Mouse (Mus musculus) ES-E14 (cell line): ENCODE measurements at regions not wholly inside any gene's neighbourhood (a gene's known extent, or its start where the extent isn't known, plus 50 kb on each side); places are given as distances from the start of the nearest gene placed in this dataset.

Source experiments
- CHD2 ChIP-seq: IDR thresholded peaks from 2 replicates; pipeline ENCODE4 v1.6.1; 2014; ENCODE audit warnings: mild to moderate bottlenecking, low read depth, low read length, inconsistent platforms
- HCFC1 ChIP-seq: IDR thresholded peaks from 2 replicates; pipeline ENCODE4 v1.6.1; 2012; ENCODE audit warnings: low read length, inconsistent platforms, borderline replicate concordance; ENCODE audit not compliant: insufficient read depth
- MAFK ChIP-seq: IDR thresholded peaks from 2 replicates; pipeline ENCODE4 v1.6.1; 2014; ENCODE audit warnings: mild to moderate bottlenecking, low read depth, low read length, inconsistent platforms; ENCODE audit not compliant: insufficient read depth
- ZNF384 ChIP-seq: IDR thresholded peaks from 2 replicates; pipeline ENCODE4 v1.6.1; 2012; ENCODE audit warnings: low read depth, low read length, inconsistent platforms

- TF ChIP-seq MAFK (no peak), HCFC1 (no peak), CHD2 (no peak), ZNF384 (no peak)
Measured at GRCm38 (mm10) chr9:68225694-68226093, 385.5 kb downstream of the Vps13c start.
